15 mouse cellular contexts compared by ENCODE assay signal in genomic region chr12:6638761-6639281, GRCm38 (mm10).
DNase-seq lines count a peak whose midpoint lies in the region; ATAC-seq lines count a peak whose summit lies in the region.
"Had no signal": no experiment of that assay in that cellular context is flagged by ENCODE, and none has a peak within 500 bp of the region (broad histone marks: within the 10 kb centered on the region; RNA-seq: fewer than 3 reads in every experiment).

No protein-coding gene starts in this region.

- H3K9ac ChIP-seq in kidney, embryonic 14.5 days (ENCODE audit: low read depth, low read length), result no peak overlapping the region
- H3K9ac ChIP-seq: hindbrain, embryonic 14.5 days; liver, embryonic 14.5 days; stomach, embryonic 15.5 days had no signal

- no peak overlapping the region for H3K27ac ChIP-seq in kidney, embryonic 14.5 days (ENCODE audit: low read depth, low read length)
- H3K27ac ChIP-seq: hindbrain, embryonic 14.5 days; kidney, postnatal 0 days; liver, embryonic 14.5 days; stomach, embryonic 15.5 days had no signal

- H3K4me3 ChIP-seq in kidney, embryonic 14.5 days (ENCODE audit: low read length), result no peak overlapping the region
- H3K4me3 ChIP-seq: myocyte; stomach, embryonic 15.5 days had no signal

- no peak overlapping the region for H3K4me2 ChIP-seq in kidney, embryonic 14.5 days (replicated peaks; ENCODE audit: low read depth, low read length)
- H3K4me2 ChIP-seq: heart, embryonic 11.5 days; hindbrain, embryonic 14.5 days; stomach, embryonic 15.5 days had no signal

- 79% methylated on average over 7 of the region's 7 CpGs for WGBS in kidney, embryonic 14.5 days

- no peaks in the 10 kb centered on the region for H3K36me3 ChIP-seq in kidney, embryonic 14.5 days (ENCODE audit: control insufficient read depth, insufficient read depth, low read length)
- H3K36me3 ChIP-seq: stomach, embryonic 15.5 days had no signal

- no peaks in the 10 kb centered on the region for H3K27me3 ChIP-seq in kidney, embryonic 14.5 days (ENCODE audit: control insufficient read depth, insufficient read depth, low read length)
- H3K27me3 ChIP-seq: stomach, embryonic 15.5 days had no signal

- DNase-seq in cerebellum, postnatal 10 days, result peak; percentile 63 to 75
- DNase-seq in cerebellum, adult 9-11 months, result no peak
- peak; percentile 76 to 89 for DNase-seq in layer of hippocampus, postnatal 14 days (ENCODE audit: low spot score in 2 of 2)
- DNase-seq in right cerebral cortex, adult 18-20 months, result peak; percentile 89
- DNase-seq in c-Kit-positive CD71-positive TER-119-positive erythroid progenitor cells, embryonic 14.5 days (ENCODE audit: low spot score), result no peak
- DNase-seq in B cell, adult 2 months, result no peak
- DNase-seq: lung, postnatal 4 days had no signal

- peak; percentile 91 for ATAC-seq in frontal cortex, adult (ENCODE audit: low TSS enrichment)
- no peak for ATAC-seq in kidney, embryonic 14.5 days (ENCODE audit: low FRiP score, low TSS enrichment)

- H3K9me3 ChIP-seq in kidney, embryonic 14.5 days (ENCODE audit: control insufficient read depth, low read length), result no peaks in the 10 kb centered on the region
- H3K9me3 ChIP-seq: stomach, embryonic 15.5 days had no signal

- H3K4me1 ChIP-seq in kidney, embryonic 14.5 days (ENCODE audit: control insufficient read depth, insufficient read depth, low read length), result no peaks in the 10 kb centered on the region
- H3K4me1 ChIP-seq: stomach, embryonic 15.5 days had no signal

Comparison
In these comparisons a context has a peak if more than half of its experiments do, and no peak if none do; other contexts are left out.
1. DNase-seq: peak in cerebellum, postnatal 10 days (2 of 2), layer of hippocampus, postnatal 14 days (2 of 2) and right cerebral cortex, adult 18-20 months (single experiment); none in cerebellum, adult 9-11 months (single experiment), c-Kit-positive CD71-positive TER-119-positive erythroid progenitor cells, embryonic 14.5 days (single experiment) and B cell, adult 2 months (0 of 2).